Mouse (Mus musculus): ENCODE data around the gene Olfr214.
"Not testable (repeated sequence)": the region's sequence is repeated elsewhere in the genome, so short reads cannot be mapped to it uniquely, and the experiment has no call there.

The Olfr214 gene

GRCm38 (mm10) chr6:116553935-116554334 is at the start of gene Olfr214:
Gene Olfr214, plus strand, starts transcription at chr6:116554235.
- ATAC-seq (ENCODE audit: insufficient number of reproducible peaks, low FRiP score, low TSS enrichment): no peak

- not testable (repeated sequence) for ATAC-seq (ENCODE audit: insufficient number of reproducible peaks, low FRiP score, low TSS enrichment)
Observed at GRCm38 (mm10) chr6:116506302-116507003, 47.6 kb upstream of the Olfr214 start, which contains the start of gene Olfr212. Gene Olfr212, plus strand, starts transcription at chr6:116506516.

DNA sequence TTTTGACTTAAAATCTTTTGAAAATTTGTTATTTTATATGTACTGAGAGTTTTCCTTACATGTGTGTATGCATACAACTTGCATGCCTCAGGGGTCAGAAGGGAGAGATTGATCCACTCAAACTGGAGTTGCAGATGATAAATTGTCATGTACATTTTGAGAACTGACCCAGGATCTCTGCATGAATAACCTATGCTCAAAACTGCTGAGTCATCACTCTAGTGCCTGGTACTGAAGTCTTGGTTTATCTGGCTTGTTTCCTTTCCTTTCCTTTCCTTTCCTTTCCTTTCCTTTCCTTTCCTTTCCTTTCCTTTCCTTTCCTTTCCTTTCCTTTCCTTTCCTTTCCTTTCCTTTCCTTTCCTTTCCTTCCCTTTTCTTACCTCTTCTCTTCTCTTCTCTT is 39.2 kb upstream of the Olfr214 start:
- ATAC-seq (ENCODE audit: insufficient number of reproducible peaks, low FRiP score, low TSS enrichment): no peak

DNA sequence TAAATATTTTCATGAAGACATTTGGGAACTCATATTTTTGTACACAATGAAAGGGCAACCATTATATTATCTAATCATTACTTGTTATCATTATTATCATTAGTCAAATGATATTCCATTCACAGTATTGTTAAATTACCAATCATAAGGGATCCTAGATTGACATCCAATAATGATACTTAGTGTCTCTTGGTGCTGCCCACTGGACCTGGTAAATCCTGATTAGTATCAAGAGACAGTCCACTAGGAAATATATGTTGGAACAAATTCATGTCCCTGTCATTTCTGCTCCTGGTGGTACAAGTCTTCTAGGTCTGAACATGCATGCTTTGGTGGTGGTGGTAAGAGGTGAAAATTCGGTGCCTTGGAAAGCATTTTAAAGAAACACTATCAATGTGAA is 15.9 kb upstream of the Olfr214 start, which contains the start of gene Olfr213:
TSS of gene Olfr213 (plus strand) at position 301 of the 400 bp plus-strand sequence.
- ATAC-seq (ENCODE audit: insufficient number of reproducible peaks, low FRiP score, low TSS enrichment): no peak

- ATAC-seq (ENCODE audit: insufficient number of reproducible peaks, low FRiP score, low TSS enrichment): no peak
Observed at GRCm38 (mm10) chr6:116542500-116542899, 11.5 kb upstream of the Olfr214 start.

- not testable (repeated sequence) for ATAC-seq (ENCODE audit: insufficient number of reproducible peaks, low FRiP score, low TSS enrichment)
Observed at GRCm38 (mm10) chr6:116550841-116551240, 3.2 kb upstream of the Olfr214 start, which contains the start of gene Gm5580. Gene Gm5580, plus strand, starts transcription at chr6:116551141.

DNA sequence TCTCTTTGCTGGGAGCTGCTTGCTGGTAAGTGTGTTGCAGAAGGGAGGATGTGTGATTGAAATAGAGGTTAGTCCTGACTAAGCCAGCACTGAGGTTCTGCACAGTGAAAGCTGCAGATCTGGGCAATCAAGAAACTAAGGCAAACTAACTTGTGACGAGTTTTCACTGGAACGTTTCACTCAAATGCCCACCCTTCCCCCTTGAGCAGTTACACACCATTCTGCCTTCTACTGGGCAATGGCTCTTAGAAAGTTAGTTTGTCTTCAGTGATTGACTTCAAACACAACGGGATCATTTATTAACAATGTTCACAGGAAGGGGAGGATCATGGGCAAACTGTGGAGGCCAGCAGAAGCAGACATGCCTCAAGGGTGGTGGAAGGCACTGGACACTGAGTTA is 917 bp downstream of the Olfr214 start:
- no peak for ATAC-seq (ENCODE audit: insufficient number of reproducible peaks, low FRiP score, low TSS enrichment)

- no peak; the same call in 1 of the 2 replicates for ATAC-seq (ENCODE audit: insufficient number of reproducible peaks, low FRiP score, low TSS enrichment)
Observed at GRCm38 (mm10) chr6:116569834-116570233, 15.8 kb downstream of the Olfr214 start.

DNA sequence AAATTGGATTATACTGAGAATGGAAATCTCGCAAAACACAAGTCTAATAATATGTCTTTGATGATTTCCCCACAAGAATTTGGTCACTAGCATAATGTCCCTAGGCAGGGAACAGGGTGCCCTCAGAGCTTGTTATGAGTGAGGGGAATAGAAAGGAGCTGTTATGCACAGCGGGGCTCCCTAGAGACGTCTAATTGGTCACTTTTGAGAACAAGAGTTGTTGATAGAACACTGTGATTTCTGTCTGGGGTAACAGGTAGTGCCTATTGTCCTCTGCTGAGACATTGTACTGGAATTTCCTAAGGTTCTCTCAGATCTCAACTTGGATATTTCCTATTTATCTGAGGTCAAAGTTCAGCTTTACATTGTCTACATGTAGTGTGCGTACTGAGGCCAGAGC is 30.1 kb downstream of the Olfr214 start, which contains the start of gene Olfr215:
TSS of gene Olfr215 (minus strand) at position 101 of the 400 bp plus-strand sequence.
- no peak for ATAC-seq (ENCODE audit: insufficient number of reproducible peaks, low FRiP score, low TSS enrichment)

DNA sequence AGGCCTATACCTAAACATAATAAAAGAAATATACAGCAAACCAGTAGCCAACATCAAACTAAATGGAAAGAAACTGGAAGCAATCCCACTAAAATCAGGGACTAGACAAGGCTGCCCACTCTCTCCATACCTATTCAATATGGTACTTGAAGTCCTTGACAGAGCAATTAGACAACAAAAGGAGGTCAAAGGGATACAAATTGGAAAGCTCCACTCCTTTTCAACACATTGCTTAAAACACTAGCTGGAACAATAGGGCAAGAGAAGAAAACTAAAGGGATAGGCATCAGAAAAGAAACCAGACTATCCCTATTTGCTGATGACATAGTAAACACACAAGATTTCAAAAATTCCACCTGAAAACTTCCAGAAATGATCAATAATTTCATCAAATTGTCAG is 46.9 kb downstream of the Olfr214 start:
- not testable (repeated sequence) for ATAC-seq (ENCODE audit: insufficient number of reproducible peaks, low FRiP score, low TSS enrichment)

DNA sequence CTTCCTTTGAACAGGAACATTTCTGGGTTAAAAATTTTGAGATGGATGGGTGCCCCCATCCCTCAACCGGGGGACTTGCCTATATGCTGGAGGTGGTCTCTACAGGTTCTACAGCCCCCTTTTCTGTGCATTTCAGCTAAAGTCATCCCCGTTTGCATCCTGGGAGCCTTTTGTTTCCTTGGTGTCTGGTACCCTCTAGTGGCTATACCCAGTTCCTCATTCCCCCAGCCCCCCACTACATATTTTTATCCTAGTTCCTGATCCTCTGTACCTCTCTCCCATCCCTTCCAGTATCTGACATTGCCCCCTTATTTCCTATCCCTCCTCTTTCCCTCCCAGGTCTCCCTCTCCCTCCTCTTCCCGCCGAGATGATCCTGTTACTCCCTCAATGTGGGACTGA is 53.2 kb downstream of the Olfr214 start:
- ATAC-seq (ENCODE audit: insufficient number of reproducible peaks, low FRiP score, low TSS enrichment): no peak

Data from cerebellum, adult (tissue).